Mouse (Mus musculus) left cerebral cortex, adult 18-20 months (tissue): ENCODE measurements around the gene Tomm34. TPM values are rescaled to one million over a fixed set of nuclear protein-coding genes. Genes with fewer than 3 reads are reported as not detected.
A peak's percentile ranks its signal among the peaks of the same experiment; 100 is the strongest.
"Not testable (repeated sequence)": the region's sequence is repeated elsewhere in the genome, so short reads cannot be mapped to it uniquely, and the experiment has no call there.

ENCODE experiments used
- DNase-seq, 2 experiments: peaks; one replicate each; pipeline ENCODE4 v3.0.0; 2021 to 2022; ENCODE audit warnings: low spot score in 2 of 2, mixed read lengths in 1 of 2
- total RNA-seq, 2 experiments: library from RNA; stranded (reverse); gene quantifications; 2 replicates each; pipeline ENCODE4 v1.2.3; 2021

The Tomm34 gene
- total RNA-seq, 2 experiments from 2014 or later: 88.4 to 88.7 TPM

GRCm38 (mm10) chr2:164077875-164078274 is 6.9 kb upstream of the Tomm34 start:
- no peak for DNase-seq

- no peak for DNase-seq
Measured at GRCm38 (mm10) chr2:164076874-164077425, 6.0 kb upstream of the Tomm34 start.

GRCm38 (mm10) chr2:164075088-164075487 is 4.1 kb upstream of the Tomm34 start:
- DNase-seq: no peak

DNA sequence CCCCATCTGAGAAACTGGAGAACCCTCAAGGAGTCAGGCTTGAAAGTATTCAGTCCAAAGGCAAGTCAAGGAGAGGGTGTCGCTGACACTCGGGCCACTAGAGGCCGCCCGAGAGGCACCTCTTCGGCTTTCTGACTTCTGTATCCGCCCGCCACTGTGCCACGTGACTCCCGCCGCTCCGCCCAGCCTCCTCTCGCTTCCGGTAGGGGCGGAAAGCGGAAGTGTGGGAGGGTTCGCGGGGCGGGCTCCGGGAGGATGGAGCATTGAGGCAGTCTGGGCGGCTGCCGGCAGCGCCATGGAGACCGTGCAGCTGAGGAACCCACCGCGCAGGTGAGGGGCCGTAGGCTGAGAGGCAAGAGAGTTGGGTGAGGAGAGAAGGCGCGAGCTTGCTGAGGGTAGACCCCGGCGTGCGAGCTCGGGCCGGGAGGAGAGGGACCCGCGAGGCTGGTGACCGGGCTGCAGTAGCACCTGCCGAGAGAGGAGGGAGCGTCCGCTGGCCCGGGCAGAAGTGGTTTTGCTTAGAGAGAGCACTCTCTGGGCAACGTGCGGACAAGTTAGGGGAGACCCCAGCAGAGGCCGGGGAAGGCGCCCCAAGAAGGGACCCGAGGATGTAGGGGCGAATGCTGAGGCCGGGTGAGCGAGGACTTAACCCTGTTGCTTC is 3.1 kb upstream of the Tomm34 start:
- DNase-seq: peak; percentile 98 to 99

DNA sequence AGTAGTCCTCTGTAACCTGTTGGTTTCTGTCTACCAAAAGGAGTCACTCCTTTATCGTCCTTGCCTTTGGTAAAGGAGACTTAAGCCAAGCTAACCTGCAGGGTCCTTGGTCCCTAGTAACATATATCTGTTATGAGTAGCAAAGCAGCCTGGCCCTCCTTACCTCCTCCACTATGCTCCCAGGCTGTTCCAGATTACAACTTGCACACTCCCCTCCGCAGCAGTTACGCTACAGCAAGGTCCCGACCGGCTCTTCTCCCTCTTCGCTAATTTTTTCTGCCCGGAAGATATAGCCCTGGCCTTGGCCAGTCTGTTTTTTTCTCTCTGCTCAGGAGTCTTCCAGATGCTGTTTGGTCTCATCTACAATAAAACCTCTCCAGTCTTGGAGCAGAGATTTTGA is 2.2 kb upstream of the Tomm34 start:
- DNase-seq: no peak

- DNase-seq: no peak
Measured at GRCm38 (mm10) chr2:164072109-164072508, 1.1 kb upstream of the Tomm34 start.

DNA sequence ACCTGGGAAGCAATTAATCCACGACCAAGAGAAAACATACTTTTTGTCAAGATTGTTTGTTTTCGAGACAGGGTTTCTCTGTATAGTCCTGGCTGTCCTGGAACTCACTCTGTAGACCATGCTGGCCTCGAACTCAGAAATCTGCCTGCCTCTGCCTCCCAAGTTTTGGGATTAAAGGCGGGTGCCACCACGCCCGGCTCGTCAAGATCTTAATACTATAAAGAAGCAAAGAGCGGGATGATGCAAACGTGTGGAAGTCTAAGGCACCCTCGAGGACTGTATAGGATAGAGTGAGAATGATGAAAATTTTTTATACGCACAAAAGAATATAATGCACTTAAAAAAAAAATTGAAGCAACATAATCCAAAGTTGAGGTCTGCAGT is 460 bp upstream of the Tomm34 start:
- DNase-seq: not testable (repeated sequence)

- peak in 1 of 2 experiments; percentile 29 for DNase-seq
Measured at GRCm38 (mm10) chr2:164070142-164070764, 716 bp downstream of the Tomm34 start, which contains the start of gene Stk4. TSS of gene Stk4 (plus strand) at chr2:164070322.

DNA sequence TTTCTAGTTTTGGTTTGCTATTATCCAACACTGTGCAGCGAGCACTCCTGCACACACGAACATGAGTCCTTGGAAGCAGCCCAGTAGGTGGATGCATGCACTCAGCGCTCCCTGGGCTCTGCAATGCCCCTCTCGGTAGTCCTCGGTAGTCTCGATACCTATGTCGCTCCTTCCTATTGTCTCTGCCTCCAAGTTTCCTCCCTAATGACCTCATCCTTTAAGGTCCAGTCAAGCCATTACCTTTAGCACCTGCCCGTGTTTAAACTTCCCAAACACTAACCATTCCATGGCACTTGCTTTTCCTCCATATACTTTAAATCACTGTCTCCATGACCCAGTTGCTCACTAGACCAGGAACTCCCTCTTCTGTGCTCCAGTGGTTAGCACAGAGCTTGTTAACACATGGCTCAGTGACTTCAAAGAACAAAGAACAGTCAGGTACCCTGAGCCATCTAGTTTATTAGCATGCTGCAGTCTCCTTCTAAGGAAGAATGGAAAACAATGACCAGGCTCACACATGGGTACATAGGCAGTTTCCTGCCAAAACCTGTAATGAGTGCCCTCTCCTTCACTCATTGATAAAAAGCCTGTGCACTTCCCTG is 11.2 kb downstream of the Tomm34 start:
- DNase-seq: no peak

GRCm38 (mm10) chr2:164054671-164055070 is 16.3 kb downstream of the Tomm34 start:
- no peak for DNase-seq

GRCm38 (mm10) chr2:164053767-164054166 is 17.2 kb downstream of the Tomm34 start:
- DNase-seq: peak in 1 of 2 experiments; percentile 12

DNA sequence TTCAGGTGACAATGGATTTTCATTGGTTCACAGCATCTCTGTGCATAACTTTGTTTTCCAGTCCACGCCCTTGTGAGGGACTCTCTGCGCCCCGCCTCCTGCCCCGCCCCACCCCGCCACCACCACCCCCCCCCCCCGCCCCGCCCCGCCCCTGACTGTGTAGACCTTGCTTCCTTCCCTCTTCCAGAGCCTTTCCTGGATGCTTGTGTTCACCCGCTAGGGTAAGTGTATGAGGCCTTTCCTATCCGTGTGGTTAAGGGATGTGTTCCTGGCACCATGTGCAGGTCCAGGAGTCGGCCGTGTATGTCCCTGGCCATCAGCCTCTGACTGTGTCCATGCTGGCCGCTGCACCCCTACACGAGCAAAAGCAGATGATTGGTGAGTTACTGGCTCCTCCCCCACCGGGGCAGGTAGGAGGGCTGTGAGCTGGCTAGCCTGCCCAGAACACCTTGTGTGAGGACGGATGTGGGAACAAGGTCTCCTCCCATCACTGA is 23.7 kb downstream of the Tomm34 start:
- no peak for DNase-seq

DNA sequence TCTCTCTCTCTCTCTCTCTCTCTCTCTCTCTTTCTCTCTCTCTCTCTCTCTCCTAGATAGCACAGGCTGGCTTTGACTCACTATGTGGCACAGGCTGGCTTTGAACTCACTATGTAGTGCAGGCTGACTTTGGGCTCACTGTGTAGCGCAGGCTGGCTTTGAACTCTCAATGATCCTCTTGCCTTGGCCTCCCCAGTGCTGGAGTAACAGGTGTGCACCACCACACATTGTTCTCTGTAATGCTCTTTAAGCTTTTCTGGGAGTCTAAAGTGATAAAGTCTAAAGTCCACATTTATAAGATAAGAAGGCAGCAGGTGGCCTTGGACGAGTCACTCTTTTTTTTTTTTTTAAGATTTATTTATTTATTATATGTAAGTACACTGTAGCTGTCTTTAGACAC is 29.4 kb downstream of the Tomm34 start:
- no peak for DNase-seq

GRCm38 (mm10) chr2:164040949-164041348 is 30.0 kb downstream of the Tomm34 start:
- no peak for DNase-seq

DNA sequence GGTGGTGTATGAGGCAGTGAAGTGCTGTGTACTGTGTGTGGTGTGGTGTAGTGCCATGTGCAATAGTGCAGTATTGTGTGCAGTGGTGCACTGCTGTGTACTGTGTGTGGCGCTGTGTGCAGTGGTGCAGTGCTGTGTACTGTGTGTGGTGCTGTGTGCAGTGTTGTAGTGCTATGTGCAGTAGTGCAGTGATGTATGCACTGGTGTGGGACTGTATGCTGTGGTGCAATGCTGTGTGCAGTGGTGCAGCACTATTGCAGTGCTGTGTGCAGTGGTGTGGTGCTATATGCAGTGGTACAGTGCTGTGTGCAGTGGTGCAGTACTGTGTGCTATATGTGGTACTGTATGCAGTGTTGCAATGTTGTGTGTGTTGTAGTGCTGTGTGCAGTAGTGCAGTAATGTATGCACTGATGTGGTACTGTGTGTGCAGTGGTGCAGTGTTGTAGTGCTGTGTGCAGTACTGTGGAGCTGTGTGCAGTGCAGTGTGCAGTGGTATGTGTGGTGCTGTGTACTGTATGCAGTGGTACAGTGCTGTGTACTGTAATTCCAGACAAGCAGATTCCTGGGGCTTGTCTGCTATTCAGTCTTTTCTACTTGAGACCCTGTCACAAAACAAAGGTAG is 32.5 kb downstream of the Tomm34 start:
- DNase-seq: no peak

DNA sequence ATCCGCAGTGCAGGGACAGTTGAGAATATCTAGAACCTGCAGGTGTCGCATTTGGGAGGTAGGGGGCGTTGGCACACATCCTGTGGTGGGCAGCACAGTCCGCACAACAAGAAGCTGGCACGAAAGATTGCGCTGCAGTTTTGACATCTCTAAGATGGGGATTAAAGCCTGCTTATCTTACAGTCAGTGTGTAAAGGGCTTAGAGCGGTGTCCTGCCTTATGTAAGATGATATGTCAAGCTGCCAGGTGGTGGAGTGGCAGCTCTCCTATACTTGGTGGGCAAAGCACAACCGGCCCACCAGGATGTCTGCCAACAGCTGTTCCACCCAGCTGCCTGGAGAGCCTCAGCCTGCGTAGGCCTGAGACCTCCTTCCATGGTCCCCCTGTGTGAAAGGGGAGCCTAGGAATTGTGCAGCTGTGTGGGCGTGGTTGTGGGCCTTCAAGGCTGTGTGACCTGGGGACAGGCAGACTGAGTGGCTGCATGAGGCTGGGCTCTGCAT is 34.4 kb downstream of the Tomm34 start:
- DNase-seq: no peak

GRCm38 (mm10) chr2:164032973-164033372 is 38.0 kb downstream of the Tomm34 start:
- no peak for DNase-seq

- DNase-seq: no peak
Measured at GRCm38 (mm10) chr2:164031147-164031546, 39.8 kb downstream of the Tomm34 start.

DNA sequence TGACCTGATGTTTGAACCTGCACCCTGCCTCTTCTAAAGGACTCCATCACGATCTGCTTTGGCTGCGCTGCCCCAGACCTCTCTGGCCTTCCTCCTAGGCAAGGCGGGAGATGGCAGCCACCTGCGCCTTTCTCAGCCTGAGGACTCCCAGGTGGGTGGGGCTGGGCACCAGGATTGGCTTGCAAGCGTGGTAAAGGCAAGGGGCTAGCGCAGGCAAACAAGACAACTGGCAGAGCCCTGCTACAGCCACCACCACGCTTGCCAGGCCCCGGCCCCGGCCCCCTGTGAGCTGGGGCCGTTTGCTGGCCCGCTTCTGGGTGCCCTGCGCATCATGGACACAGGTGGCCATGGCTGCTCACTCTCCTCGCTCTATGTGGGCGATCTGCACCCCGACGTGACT is 45.8 kb downstream of the Tomm34 start, which contains the start of gene Pabpc1l:
TSS of gene Pabpc1l (plus strand) at position 301 of the 400 bp plus-strand sequence.
- DNase-seq: no peak

GRCm38 (mm10) chr2:164022104-164022503 is 48.9 kb downstream of the Tomm34 start:
- no peak for DNase-seq

DNA sequence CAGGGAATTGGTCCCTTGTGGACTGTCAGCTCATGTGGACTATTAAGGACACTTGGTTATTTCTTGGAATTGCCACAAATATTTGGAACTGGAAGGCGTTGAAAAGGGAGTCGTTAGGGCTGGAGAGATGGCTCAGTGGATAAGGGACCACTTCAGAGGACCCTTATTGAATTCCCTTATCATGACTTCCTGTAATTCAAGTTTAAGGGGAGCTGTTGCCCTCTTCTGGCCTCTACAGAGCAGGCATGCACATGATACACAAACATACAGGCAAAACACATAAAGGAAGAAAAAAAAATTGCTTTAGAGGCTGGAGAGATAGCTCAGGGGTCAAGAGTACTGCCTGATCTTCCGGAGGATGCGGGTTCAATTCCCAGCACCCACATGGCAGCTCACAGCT is 51.0 kb downstream of the Tomm34 start:
- DNase-seq: no peak
